Mouse (Mus musculus) left cerebral cortex, postnatal 4 days (tissue): ENCODE measurements around the gene Cttn. TPM values are rescaled to one million over a fixed set of nuclear protein-coding genes. Genes with fewer than 3 reads are reported as not detected.
A peak's percentile ranks its signal among the peaks of the same experiment; 100 is the strongest.

Experiments
- DNase-seq: peaks from one replicate; pipeline ENCODE4 v3.0.0-alpha.2; 2022
- intact Hi-C: fragments of 180-260 bp; cut with DNase I; formaldehyde crosslinking; loops from one replicate; pipeline ENCODE4 v1.15.1; 2025
- total RNA-seq, 2 experiments: library from RNA; stranded (reverse); gene quantifications; 2 replicates each; pipeline ENCODE4 v1.2.3; 2021

The Cttn gene
- 100 to 1,000 TPM; 138 to 156 TPM for total RNA-seq

DNA sequence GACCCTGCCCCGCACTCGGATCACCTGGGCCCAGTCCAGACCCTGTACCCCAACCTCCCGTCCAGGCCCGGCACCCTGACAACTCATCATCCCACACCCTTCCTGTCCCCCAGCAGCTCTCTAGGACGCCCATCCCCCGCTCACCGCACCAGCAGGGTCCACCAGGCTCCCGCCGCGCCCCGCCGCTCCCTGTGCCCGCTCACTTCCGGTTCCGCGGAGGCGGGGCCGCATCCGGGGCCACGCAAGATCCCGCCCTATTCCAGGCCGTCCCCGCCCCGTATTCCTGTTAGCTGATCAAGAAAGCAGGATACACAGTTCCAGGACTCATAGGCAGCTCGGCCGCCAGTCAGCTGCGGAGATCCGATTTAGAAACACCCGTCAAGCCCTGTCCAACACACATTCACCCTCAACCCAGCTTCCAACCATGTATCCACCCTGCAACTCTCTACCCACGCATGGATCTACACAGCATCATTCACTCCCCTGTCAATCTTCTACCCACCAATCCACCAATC, at the start of gene Cttn:
TSS of gene Cttn (minus strand) at position 465 of the 515 bp plus-strand sequence.
- DNase-seq, result peak; percentile 90
- intact Hi-C loops, result no loop called here

DNA sequence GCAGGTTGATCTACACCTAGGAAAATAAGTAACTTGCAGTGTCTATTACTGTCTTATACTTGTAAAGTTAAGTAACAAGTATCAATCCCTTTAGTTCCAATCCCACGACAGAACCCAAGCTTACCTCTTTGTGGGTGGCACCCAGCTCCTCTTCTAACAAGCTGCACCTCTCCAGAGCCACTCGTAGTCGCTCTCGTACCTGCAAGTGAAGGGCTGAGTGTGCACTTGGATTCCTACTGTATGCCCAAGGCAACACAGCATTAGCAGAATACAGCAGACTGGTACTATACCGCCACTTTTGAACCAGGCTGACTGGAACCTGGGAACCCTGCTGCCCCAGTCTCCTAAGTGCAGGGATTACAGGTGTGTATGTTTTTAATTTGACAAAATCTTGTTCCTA, 49.0 kb upstream of the Cttn start:
- intact Hi-C loops, result no loop called here
- DNase-seq, result no peak

DNA sequence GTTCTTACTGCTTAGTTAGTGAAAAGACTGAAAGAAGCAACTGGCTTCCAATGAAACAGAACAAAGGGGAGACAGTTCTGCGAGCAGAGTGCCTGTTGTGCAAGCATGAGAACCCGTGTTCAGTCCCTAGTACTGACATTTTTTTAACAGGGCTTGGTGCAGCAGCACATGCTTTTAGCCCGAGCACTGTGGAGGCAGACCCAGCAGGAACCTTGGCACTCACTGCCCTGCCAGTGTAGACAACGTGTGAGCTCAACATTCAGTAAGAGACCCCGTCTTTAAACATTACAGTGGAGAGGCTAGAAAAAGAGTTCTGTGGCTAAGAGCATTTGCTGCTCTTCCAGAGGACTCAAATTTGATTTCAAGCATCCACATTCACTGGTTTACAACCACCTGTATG, 45.9 kb upstream of the Cttn start:
- intact Hi-C loops, result no loop called here
- DNase-seq, result no peak

DNA sequence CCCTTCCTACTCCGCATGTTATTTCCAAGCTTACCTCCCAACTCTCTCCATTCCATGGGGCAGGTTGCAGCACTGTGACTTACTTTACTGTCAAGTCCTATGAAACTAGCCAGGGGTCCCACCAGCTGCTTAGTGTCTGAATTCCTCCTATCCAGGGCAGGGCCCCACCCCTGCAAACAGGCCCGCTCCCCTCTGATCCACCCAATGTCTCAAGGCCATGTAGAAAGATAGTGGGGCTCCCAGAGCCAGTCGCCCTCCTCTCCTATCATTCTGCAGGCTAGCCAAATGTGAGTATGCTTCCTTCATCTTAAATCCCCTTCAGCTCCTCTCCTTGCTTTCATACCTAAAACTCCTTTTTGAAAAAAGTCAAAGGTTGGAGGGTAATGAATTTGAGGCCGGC, 38.3 kb upstream of the Cttn start:
- intact Hi-C loops, result no loop called here
- no peak for DNase-seq

DNA sequence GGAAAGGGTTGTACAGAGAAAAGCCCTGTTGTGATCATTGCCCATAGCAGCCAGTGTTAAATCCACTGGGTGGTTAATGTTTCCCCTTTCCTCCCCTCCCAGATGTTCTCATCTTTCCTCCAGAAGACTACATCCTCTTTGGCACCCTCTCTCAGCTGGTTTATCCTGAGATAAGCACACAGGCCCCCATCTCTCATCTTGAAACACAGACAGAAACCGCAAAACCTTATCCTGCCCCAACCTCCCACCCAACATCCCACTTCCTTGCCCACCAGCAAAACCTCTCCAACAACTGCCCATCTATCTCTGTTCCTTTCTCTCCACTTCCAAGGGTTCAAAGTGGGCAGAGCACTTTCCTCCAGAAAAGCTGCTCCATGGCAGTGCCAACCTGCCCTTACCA, 36.0 kb upstream of the Cttn start:
- intact Hi-C loops, result no loop called here
- DNase-seq, result no peak

DNA sequence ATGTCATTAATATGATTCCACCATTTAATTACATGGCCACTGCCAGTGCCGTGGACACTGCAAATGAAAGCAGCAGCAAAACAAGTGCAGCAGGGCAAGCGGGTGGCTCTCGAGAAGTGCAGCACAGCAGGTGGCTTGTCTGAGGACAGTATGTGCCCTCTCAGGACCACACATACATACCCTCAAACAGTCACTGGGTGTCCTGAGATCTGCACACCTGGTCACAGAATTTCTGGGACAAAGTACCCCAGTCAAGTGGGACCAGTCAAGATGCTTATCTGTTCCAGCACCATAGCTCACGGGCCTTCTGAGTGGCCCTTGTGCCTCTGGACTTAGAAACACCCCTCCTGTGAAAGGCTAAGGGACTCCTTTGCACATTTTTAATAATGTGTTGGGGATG, 33.1 kb upstream of the Cttn start:
- no peak for DNase-seq
- intact Hi-C loops, result no loop called here

DNA sequence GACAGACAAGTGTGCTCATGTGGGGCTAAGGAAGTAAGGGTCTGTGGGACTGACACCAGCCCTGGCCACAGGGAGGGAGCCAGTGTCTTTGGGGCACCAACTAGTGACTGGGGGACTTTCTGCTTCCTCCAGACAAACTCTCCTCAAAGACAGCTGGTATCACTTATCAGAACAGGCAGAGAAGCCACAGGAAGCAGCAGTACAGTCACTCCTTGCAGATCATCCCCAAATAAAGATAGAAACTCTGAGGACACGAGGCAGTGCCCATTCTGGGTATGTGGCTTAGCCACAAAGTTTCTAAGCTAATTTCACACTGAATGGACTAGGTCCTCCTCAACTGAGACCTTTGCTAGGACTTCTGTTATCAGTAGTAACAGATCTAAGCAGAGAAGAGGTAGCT, 22.1 kb upstream of the Cttn start:
- intact Hi-C loops, result no loop called here

DNA sequence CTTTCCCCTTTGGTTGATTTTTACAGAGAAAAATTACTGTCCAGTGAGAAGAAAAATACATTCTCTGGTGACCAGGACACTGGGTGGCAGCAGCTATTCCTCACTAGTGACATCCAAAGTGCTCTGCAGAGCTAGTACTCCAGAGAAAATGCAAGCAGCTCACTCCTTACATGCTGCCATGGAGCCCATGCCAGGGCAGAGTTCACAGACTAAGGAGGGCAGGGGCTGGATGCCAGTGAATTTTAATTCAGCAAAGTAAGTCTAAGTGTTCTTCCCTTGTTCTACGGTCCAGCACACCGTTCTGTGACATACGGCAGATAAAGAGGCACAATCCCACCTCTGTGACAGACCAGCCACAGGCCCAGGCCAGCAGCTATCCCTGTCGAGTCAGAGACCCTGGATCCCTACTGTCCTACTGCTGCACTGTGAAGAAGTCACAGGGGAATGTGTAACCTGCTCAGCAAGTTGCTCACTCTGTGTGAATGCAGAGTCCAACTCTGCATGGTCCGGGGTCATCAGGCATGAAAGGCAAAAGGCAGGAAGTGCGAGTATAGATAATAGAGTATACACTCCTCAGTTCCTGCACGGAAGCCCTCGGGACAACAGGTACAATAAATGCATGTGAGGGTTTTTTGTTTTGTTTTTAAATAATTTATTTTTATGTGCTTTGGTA, 19.5 kb upstream of the Cttn start:
- no peak for DNase-seq
- intact Hi-C loops, result no loop called here

More for the DNA sequence above, 22.1 kb upstream of the Cttn start:
- no peak for DNase-seq

DNA sequence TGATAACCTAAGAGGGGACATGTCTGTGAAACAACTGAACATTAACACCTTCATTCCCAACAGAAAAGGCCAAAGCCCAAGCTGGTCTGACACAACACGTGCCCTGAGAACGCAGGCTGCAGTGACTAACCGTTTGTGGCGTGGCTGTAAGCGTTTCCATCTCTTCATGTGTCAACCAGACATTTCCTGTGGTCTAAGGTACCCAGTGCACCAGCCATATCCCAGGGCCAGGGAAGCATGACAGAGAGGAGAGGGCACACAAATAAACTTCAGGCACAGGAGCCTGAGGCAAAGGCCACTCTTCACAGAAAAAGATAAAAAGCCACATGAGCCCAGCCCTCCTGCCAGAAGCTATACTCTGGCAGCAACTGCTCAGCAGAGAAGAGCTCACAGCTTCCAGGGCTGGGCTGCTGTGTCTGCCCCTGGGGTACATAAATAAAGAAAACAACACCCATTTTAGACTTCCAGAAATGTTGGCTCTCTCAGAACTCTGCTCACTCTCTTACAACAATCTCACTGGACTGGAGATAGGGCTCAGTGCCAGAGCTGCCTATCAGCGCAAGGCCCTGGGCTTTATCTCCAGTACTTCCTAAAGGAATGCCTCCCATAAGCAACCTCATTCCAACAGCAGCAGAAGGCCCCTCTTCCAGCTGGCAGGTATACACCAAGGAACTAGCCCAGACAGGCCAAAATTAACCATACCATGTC, 18.4 kb upstream of the Cttn start:
- intact Hi-C loops, result no loop called here
- DNase-seq, result no peak

DNA sequence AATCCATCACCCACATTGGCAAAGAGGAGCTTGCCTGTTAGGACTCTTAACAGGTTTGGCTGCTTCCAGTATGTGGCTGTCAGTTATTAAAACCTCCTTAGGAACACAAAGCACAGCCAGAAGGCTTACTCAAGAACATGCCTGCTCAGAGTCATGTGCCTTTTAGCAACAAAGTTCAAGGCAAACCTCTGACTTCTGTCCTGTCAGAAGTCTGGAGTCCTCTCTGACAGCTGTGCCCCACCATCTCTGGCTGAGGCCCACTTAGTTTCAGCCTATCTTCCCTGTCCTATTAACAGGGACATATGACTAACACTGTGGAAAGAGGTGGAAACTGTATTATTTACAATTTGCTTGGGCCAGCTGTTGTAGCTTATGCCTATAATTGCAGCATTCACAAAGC, 9.5 kb upstream of the Cttn start:
- no peak for DNase-seq
- intact Hi-C loops, result no loop called here

DNA sequence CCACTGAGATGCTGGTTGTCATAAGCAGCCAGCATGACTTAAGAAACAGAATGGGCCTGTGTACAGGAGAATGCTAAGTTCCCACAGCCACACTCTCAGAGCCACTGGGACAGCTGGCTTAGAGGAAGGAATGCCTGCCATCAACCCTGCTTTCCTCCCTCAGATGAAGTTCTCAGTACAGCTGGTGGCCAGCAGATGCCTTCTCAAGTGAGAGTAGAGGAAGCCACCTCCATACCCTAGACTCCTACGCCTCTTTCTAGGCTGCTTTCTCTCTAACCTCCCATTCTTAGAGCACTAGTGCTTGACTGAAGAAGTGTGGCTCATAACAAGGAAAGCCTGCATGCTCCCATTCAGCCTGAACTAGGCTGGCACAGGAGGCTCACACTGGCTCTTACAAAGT, 8.8 kb upstream of the Cttn start:
- intact Hi-C loops, result no loop called here
- no peak for DNase-seq

DNA sequence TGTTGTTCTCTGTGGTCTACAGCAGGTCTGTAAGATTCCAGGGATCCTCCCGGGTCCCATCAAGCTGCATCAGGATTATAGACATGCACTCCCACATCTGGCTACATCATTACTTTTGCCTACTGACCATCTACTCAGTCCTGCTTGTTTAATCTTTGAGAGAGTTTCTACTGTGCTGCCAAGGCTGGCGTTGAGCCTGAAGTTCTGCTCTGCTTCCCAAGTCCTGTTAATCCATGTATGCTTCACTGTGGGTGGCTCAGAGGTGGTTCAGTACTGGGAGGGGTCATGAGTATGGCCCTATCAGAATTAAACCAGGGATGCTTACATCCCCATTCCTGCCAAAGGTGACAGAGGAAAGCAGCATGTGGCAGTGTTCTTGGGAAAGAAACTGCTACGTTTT, 4.9 kb upstream of the Cttn start:
- intact Hi-C loops, result no loop called here

DNA sequence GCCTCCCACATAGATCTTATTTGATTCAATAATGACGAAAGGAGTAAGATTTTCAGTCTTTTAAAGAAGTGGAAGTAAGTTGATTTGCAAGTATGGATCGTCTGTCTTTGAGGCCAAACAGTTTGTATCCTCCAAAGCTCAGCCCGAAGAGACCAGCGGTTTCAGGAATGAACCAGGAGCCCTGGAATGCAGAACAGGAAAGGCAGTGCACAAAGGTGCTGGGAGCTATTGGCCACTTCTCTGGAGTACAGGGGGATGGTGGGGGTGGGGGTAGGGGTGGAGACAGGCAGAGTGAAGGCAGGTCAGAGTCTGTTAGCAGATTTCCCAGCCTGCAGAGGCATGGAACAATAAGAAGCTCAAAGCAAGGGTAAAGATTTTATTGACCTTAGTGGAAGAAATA, 2.7 kb upstream of the Cttn start:
- DNase-seq, result no peak
- intact Hi-C loops, result no loop called here

More for the DNA sequence above, 4.9 kb upstream of the Cttn start:
- DNase-seq, result no peak

DNA sequence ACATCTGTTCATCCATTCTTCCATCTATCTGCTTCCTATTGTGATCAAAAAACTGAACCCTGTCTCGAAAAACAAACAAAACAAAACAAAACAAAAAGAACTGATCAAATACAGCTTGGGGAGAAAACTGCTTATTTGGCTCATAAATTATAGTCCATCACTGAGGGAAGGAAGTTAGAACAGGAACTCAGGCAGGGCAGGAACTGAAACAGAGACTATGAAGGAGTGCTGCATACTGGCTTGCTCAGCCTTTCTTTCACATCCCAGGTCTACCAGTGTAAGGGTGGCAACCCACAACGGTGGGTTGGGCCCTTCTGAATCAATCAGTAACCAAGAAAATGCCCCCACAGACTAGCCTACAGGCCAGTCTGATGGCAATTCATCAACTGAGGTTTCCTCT, 294 bp upstream of the Cttn start:
- intact Hi-C loops, result no loop called here
- DNase-seq, result no peak

DNA sequence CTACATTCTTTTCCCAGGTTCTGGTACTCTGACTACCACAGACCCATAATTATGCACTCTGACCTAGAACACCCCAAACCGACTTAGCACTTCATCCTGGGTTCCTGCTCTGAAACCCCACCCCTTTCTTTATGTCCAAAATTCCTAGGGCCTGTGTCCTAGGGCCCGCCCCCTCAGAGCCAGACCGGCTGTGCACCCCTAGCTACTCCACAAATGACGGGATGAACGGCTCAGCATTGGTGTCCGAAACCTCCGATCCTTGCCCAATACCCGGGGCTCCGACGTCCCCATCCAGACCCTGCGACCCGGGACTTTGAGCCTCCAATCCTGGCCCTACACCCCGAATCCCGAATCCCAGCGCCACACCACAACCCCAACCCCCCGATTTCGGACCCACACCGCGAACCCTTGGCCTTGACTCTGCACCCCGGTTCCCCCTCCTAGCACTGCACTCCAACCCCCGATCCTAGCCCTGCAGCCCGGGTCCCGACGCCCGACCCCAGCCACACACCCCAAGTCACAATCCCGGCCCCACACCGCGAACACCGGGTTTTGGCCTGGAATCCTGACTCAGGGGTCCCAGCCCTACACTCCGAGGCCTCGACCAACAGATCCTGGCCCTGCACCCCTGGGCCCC, 783 bp downstream of the Cttn start:
- no peak for DNase-seq

DNA sequence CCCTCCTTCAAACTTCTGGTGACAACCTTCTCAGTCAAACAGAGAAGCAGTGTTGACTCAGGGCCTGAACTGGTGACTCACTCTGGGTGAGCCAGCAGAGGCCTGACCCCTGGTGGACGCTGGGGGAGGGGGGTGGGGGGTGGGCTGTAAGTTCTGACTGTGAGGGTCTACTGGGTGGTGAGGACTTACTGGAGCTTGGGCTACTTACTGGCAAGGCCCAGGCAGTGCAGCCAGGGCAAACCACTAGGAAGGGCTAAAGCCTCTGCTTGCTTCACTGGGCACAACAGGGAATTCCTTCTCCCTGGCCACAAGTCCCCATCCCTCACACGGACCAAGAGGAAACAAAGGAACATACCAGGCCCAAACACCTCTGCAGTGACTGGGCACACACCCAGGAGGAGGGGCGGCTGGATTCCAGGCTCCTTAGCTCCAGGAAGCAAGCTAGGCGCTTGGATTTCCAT, 1.6 kb downstream of the Cttn start:
- no peak for DNase-seq
- intact Hi-C loops, result no loop called here

More for the DNA sequence above, 783 bp downstream of the Cttn start:
- intact Hi-C loops, result no loop called here

DNA sequence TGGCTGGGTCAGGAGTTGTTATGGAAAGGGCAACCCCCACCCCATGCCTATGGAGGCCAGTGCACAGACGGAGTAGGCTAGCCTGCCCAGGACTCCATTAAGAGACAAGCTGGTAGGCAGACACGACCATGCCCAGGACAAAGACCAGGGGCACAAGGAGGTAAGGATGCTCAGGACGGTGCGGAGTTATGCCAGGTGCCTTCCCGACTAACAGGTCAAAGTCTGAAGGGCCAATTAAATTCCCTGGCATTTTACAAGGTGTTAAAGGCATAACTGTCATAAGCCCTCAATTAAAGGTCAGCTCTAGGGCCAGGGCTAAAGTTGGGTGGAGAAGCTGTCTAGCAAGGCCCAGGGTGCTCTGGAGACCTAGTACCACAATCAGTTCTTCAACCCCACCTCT, 2.1 kb downstream of the Cttn start:
- DNase-seq, result no peak
- intact Hi-C loops, result no loop called here

DNA sequence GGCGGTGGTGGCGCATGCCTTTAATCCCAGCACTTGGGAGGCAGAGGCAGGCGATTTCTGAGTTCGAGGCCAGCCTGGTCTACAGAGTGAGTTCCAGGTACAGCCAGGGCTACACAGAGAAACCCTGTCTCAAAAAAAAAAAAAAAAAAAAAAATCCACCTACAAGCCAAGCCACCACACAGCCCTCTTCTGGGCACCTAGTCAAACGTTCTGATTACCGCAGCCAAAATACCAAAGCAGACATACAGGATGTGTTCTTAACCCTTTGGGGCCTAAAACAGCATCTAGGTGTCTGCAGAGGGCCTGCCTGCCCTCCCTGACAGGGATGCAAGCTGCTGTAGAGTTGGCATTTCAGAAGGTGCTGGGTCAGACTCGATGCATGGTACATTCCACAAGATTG, 8.2 kb downstream of the Cttn start:
- intact Hi-C loops, result no loop called here
- no peak for DNase-seq

DNA sequence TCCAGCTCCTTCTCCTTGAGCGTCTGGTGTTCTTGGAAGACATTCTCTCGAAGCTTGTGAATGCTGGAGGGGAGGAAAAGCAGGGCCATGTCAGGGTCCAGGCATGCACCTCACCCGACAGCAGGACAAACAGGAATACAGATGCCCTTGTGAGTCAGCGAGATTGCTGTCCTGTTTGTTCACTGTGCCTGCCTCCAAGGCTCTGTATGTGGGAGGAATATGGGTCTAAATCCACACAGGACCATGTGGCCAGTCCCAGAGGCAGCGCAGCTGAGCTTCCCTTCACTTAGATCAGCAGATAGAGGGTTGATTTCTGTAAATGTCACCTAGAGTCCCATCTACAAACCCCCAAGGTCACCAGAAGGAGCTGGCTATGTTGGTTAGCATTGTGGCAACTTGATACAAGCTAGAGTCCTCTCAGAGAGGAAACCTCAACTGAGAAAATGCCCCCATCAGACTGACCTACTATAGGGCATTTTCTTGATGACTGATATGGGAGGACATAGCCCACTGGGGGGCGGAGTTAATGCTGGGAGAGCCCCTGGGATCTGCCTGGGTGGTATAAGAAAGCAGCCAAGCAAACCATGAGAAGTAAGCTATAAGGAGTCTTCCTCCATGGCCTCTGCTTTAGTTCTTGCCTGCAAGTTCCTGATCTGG, 9.4 kb downstream of the Cttn start:
- no peak for DNase-seq
- intact Hi-C loops, result no loop called here

DNA sequence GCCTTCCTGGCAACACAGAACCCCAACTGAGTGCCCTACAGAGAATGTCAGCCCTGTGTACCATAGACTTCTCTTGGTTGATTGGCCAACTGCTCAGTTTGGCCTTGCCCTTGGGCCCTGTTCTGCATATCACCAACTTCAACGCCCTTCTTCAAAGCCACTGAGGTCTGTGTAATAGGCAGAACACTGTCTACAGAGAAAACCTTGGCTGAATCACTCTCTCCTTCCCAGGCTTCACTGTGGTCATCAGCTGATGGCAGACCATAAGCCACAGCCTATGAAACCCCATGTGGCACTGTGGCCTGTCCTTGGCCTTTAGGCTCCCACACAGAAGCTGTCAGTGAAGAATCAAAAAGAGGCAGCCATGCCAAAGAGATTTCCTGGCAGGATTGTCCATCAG, 11.9 kb downstream of the Cttn start:
- intact Hi-C loops, result no loop called here
- DNase-seq, result no peak

DNA sequence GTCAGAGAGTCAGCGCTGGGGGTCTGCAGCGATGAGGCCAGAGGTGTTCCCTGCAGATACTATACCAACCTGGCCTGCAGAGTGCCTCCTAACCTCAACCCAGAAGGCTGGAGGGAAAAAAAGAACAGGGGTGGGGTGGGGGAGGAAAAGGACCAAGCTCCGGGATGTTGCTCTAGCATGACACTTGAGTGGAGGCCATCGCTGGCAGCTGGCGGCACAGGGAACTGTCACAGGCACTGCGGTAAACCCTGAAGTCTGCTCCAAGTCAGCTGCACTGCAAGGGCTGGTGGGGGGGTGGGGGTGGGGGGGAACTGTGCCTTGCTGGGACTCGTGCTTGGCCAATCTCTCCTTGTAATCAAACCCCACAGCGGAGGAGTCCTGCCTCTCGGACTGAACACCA, 20.1 kb downstream of the Cttn start:
- intact Hi-C loops, result no loop called here
- DNase-seq, result peak; percentile 59
